Mouse (Mus musculus): ENCODE results near the gene En2. TPM values are rescaled to one million over a fixed set of nuclear protein-coding genes. Genes with fewer than 3 reads are reported as not detected.

The En2 gene
- polyA plus RNA-seq, 1 experiment: not detected

- TF ChIP-seq GATA1 (IDR thresholded peaks at IDR 0.05; ENCODE audit: low read length): no peak
These were observed 16.1 kb upstream of the En2 start for GRCm38 (mm10) chr5:28149436-28149835.

DNA sequence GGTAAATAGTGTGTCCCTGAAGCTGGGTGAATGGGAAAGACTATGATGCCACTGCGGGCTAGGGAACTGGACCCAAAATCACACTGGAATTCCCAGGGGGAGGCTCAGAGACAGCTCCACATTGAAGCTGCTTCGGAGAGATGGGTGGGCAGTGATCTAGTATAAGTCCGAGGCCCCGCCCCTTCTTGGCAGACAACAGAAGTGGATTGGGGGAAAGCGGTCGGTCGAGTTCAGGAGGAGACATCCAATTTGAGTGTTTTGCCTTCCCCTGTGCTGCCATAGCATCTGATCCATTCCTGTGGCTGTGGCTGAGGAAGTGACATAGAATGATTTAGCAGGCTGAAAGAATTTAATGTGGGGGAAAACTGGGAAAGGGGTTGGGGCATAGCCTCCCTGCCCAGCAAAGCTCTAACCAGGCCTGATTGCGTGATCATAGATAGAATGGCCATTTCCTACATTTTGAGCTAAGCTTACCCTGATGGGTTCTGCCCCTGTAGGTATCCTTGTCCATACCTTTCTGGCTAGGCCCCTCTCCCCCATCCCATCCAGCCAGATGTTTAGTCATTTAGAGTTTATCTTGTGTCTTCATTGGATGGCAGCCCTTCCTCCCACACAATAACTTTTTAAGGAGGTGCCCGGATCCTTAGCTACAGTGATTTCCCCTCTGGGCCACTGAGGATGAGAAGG, 8.3 kb upstream of the En2 start:
- no peak for TF ChIP-seq GATA1 (IDR thresholded peaks at IDR 0.05; ENCODE audit: low read length)

DNA sequence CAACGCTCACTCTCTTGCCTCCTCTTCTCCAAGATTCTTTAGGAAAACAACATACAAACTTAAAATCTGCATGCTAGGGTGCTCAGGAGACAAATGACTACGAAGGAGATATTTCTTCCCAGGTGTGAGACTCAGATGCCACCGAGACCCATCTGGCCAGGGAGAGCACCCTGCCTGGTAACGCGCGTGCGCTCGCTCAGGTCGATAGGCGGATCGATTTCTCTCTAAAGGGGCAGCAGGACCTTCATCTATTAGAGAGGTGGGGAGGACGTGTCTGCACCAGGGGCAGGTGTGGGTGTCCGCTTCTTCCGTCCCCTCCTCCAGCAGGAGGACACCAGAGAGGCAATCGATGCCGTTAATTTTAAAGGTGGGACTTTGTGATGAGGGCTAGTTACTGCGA, 7.7 kb upstream of the En2 start:
- no peak for TF ChIP-seq GATA1 (IDR thresholded peaks at IDR 0.05; ENCODE audit: low read length)

DNA sequence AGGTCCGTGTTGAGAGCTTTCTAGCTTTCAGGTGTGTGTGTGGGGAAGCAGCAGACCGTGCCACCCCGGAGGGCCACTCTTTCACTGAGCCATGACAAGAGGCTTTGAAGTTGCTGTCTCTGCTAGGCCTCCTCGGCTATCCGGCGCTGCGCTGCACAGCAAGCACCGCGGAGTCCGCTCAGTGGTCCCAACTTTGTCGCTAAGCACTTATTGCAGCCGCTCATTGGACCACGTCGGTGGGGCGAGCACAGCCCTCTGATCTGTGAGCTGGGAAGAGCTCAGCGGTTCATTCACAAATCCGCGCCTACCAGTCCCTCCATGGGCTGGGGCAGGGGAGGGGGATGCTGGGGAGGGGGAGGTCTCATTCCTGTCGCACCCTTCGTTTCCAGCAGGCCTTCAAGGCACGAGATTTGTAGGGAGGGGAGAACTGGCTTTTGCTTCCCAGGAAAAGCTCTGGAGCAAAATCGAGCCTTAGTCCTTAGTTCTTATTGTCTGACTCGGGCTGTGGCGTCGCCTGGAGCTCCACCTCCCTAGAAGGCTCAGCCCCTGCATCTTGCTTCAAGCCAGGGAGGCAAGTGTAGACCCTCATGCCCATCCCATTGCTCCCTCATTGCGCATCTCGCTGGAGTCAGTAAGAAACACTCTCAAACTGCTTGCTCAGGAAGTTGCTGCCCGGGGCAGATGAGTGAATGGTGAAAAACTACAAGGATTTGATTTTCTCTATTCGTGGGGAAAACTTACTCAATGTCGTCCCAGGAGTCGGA, 7.0 kb upstream of the En2 start:
- no peak for TF ChIP-seq GATA1 (IDR thresholded peaks at IDR 0.05; ENCODE audit: low read length)

DNA sequence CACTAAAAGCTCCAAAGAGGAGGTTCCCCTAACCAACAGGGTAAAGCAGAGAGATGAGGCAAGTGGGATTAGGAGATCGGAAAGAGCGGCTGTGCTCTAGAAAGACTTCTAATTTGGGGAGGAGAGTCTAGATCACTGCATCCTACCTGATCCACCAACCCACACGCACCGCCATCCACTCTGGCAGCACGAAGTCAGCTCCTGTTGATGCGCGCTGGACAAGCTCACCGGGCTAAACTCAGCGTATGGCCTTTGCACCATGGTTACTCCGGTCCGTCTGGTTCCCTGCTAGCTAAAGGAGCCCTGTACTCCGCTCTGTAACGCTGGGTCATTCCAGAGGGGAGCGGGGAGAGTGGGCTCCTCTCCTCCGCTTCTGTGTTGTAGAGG, 6.4 kb upstream of the En2 start:
- TF ChIP-seq GATA1 (IDR thresholded peaks at IDR 0.05; ENCODE audit: low read length): no peak

DNA sequence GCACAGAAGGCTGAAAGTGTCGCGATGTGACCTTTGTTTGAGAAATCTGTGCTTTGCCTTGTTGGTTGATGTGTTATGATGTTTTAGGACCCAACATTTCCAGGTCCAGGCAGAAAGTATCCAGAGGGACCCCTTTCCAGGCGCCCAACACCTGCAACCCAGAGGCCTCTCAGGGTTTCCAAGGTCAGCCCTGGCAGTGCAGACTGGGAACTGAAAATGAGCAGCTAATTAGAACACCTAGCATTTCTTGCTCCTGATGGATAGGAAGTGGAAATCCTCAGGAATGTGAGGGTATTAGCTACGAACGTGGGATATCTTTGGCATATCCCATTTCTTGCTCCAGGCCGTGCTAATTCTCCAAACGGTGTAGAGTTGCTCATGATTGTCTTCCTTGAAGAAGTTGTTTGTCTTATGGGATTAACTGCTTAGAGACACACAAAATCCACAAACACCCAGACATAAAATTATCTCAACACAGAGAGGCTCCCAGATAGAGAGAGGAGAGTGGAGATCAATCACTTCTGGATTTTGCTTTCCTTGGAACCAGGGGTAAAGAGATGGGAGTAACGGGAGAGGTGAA, 5.5 kb upstream of the En2 start:
- TF ChIP-seq GATA1 (IDR thresholded peaks at IDR 0.05; ENCODE audit: low read length): no peak

GRCm38 (mm10) chr5:28161383-28161937, 4.0 kb upstream of the En2 start:
- no peak for TF ChIP-seq GATA1 (IDR thresholded peaks at IDR 0.05; ENCODE audit: low read length)

- TF ChIP-seq GATA1 (IDR thresholded peaks at IDR 0.05; ENCODE audit: low read length): no peak
These were observed 3.5 kb upstream of the En2 start for GRCm38 (mm10) chr5:28161938-28162402.

DNA sequence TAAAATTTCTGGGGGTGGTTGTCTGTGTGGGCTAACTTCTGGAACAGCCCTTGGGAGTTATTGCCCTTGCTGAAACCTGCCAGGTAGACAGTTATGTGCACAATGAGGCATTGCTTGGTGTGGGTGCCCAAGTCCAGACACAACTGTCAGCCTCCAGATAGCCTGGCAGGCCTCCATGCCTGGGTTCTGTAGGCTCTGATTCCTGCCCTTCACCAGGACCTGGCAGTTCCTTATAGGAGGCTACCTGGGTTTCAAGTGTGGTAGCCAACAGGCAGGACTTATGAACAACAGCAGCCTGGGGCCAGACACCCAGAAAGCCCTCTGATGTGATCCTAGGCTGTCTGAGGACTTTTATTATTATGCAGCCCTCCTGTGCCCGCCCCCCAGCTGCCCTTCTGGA, 1.6 kb upstream of the En2 start:
- TF ChIP-seq GATA1 (IDR thresholded peaks at IDR 0.05; ENCODE audit: low read length): no peak

DNA sequence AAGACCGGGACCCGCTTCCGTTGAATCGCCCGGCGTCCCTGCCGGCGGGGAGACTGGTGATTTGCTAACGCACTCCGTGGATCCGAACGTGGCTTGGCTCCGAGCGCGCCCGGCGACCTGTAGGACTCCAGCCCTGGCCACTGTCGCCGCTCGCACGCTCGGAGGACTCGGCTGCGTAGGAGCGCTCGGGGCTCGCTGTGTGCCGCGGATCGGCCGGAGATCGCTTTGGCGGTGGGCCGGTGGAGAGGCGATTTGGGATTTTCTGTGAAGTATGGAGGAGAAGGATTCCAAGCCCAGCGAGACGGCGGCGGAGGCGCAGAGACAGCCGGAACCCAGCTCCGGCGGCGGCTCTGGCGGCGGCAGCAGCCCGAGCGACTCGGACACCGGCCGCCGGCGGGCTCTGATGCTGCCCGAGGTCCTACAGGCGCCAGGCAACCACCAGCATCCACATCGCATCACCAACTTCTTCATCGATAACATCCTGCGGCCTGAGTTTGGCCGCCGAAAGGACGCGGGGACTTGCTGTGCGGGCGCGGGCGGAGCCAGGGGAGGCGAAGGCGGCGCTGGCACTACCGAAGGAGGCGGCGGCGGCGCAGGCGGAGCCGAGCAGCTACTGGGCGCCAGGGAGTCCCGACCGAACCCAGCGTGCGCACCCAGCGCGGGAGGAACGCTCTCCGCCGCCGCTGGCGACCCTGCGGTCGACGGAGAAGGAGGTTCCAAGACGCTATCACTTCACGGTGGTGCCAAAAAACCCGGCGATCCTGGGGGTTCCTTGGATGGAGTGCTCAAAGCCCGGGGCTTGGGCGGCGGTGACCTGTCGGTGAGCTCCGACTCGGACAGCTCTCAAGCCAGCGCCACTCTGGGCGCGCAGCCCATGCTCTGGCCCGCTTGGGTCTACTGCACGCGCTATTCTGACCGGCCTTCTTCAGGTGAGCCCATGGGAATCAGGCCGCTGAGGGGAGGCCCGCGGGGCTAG, 1.1 kb downstream of the En2 start:
- TF ChIP-seq GATA1 (IDR thresholded peaks at IDR 0.05; ENCODE audit: low read length): no peak

DNA sequence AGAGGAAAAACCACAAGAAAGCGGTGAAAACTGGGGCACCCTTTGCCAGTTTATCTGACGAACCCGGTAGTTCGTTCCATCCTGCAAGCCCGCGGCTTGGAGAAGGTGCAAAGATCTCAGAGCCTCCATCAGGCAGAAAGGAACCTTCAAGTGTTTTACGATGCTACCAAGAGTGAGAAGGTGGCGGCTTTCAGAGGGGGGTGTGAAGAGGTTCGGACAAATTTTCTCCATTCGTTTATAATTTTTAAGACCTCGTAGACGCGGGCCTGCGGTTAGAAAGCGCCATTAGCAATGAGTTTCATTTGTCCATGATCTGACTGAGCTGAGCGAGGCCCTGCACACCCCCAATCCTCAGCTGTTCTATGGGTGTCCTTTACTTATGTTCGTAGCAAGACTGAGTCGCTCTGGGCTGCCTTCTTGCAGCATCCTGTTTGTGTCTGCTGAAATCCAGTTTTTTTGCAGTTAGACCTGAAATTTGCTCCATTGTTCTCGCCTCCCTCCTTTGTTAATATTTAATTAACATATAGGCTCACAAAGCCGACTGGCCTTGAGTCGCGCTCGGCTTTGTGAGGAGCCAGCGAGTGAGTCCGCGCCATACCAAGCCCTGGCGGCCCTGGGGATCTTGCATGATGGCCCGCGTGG, 2.2 kb downstream of the En2 start:
- TF ChIP-seq GATA1 (IDR thresholded peaks at IDR 0.05; ENCODE audit: low read length): no peak

DNA sequence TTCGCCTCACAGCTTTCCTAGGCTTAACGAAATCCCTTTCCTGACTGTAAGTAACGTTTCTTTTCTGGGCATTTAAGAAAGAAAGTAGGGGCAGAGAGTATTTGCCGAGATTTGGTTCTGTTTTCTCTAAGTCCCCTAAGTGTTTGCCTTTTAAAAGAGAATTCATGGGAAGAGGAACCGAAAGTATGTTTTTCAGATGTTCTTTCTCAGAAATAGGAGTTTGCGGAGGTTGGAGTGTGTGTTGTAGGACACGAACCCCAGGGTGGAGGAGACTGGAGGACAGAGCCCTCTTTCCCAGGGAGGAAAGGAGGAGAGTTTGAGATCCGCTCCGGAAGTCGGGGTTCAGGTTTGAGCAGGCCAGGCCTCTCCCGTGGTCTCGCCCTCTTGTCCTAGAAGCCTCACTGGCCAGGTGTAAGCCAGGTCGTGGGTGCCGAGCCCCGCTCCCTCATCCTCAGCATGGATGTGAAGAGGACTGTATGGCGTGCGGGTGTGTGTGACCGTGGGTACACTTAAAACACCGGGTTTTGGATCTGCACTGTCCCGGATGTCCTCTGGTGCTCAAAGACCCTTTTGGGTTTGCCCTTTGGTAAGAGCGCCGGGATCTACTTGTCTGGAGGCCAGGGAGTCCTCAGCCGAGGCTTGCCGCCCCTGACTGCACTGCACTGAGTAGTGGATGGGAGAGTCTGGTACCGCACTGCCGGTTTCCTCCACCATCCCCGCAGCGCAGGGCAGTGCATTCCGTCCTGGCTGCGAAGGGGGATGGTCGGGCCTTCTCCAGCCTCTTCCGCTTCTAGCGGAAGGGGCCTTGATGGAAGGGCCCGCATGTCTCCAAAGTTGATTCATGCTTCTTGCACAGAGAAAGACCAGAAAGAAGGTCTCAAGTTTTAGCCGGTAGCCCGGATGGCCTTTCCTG, 3.0 kb downstream of the En2 start:
- no peak for TF ChIP-seq GATA1 (IDR thresholded peaks at IDR 0.05; ENCODE audit: low read length)

DNA sequence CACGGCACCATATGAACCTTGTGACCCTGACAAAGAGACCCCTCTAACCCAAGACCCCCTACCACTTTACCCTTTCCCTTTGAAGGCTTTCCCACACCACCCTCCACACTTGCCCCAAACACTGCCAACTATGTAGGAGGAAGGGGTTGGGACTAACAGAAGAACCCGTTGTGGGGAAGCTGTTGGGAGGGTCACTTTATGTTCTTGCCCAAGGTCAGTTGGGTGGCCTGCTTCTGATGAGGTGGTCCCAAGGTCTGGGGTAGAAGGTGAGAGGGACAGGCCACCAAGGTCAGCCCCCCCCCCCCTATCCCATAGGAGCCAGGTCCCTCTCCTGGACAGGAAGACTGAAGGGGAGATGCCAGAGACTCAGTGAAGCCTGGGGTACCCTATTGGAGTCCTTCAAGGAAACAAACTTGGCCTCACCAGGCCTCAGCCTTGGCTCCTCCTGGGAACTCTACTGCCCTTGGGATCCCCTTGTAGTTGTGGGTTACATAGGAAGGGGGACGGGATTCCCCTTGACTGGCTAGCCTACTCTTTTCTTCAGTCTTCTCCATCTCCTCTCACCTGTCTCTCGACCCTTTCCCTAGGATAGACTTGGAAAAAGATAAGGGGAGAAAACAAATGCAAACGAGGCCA, 3.8 kb downstream of the En2 start:
- no peak for TF ChIP-seq GATA1 (IDR thresholded peaks at IDR 0.05; ENCODE audit: low read length)
